Mouse (Mus musculus) embryonic facial prominence, embryonic 11.5 days (tissue): Measurements from ENCODE around the gene Syt7. TPM values are rescaled to one million over a fixed set of nuclear protein-coding genes. Genes with fewer than 3 reads are reported as not detected.
A peak's percentile ranks its signal among the peaks of the same experiment; 100 is the strongest.

Source experiments
- ATAC-seq: fragments of 200-750 bp; cut with Nextera tagmentation; replicated peaks from 2 replicates; pipeline ENCODE4 v1.8.0; 2017; ENCODE audit warnings: low read depth; ENCODE audit not compliant: insufficient number of reproducible peaks, low FRiP score, low TSS enrichment
- DNase-seq: peaks from one replicate; pipeline ENCODE4 v3.0.0-alpha.2; 2015; ENCODE audit warnings: low spot score
- H3K27ac ChIP-seq: fragments of 300-500 bp; sonication (generic); replicated peaks from 2 replicates; pipeline ENCODE4 v1.5.1; 2014; ENCODE audit warnings: mild to moderate bottlenecking, low read depth, low read length, control low read depth
- H3K27me3 ChIP-seq: fragments of 300-500 bp; sonication (generic); 2 replicates; pipeline ENCODE4 v1.6.1; 2014; ENCODE audit warnings: mild to moderate bottlenecking, low read length, moderate library complexity, mixed read lengths; ENCODE audit not compliant: control insufficient read depth, insufficient read depth
- H3K36me3 ChIP-seq: fragments of 300-500 bp; sonication (generic); replicated peaks from 2 replicates; pipeline ENCODE4 v1.6.1; 2014; ENCODE audit warnings: low read depth, mild to moderate bottlenecking, low read length, moderate library complexity, mixed read lengths; ENCODE audit not compliant: control insufficient read depth, insufficient read depth
- H3K4me1 ChIP-seq: fragments of 300-500 bp; sonication (generic); 2 replicates; pipeline ENCODE4 v1.6.1; 2014; ENCODE audit warnings: low read length, mixed read lengths; ENCODE audit not compliant: control insufficient read depth, insufficient read depth
- H3K4me2 ChIP-seq: fragments of 300-500 bp; sonication (generic); 2 replicates; pipeline ENCODE4 v1.6.1; 2014; ENCODE audit warnings: low read depth, mild to moderate bottlenecking, control low read depth, low read length, moderate library complexity
- H3K4me3 ChIP-seq: fragments of 300-500 bp; sonication (generic); 2 replicates; pipeline ENCODE4 v1.5.1; 2014; ENCODE audit warnings: low read depth, low read length, control low read depth
- H3K9ac ChIP-seq: fragments of 300-500 bp; sonication (generic); replicated peaks from 2 replicates; pipeline ENCODE4 v1.6.1; 2014; ENCODE audit warnings: mild to moderate bottlenecking, control low read depth, low read length
- H3K9me3 ChIP-seq: fragments of 300-500 bp; sonication (generic); replicated peaks from 2 replicates; pipeline ENCODE4 v1.6.1; 2016; ENCODE audit warnings: mild to moderate bottlenecking, low read length, inconsistent platforms, mixed read lengths; ENCODE audit not compliant: control insufficient read depth
- WGBS: fragments of 180-500 bp; shearing (Covaris S2); extraction: QIAGEN DNeasy Blood & Tissue Kit; methylation state at CpG from one replicate; pipeline ENCODE4 v1.1.7; 2014; 5-methylcytosine and 5-hydroxymethylcytosine counted together
- polyA plus RNA-seq: library from polyadenylated mRNA; unstranded; fragments of >200 nt; fragmentation: Nextera tagmentation; extraction: Ambion mirVana; gene quantifications from 2 replicates; pipeline ENCODE4 v1.2.1, GENCODE M21; 2014

Gene Syt7
- polyA plus RNA-seq, 1 experiment from 2014 or later, result 2.2 TPM

DNA sequence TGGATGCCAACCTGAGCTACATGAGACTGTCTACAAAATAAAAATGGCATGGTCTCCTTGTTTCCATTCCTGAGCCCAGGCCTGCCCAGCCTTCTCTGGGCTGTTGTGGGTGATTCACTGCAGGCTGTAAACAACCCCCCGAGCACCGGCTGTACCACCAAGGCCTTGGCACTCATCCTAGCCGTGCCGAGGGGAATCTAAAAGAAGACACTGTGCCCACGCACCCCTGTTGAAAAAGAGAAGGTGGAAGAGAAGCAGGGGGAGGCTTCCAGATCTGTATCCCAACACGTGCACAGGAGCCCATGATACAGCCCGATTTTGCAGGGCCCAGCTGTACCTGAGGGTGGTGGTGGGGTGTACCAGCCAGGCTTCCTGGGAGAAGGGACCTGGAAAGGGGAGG lies 21.1 kb upstream of the Syt7 start:
- 86% methylated on average over 7 of the region's 7 CpGs for WGBS
- no peak overlapping the region for H3K9ac ChIP-seq
- no peaks in the 10 kb centered on the region for H3K36me3 ChIP-seq
- no peak overlapping the region for H3K4me3 ChIP-seq
- H3K27me3 ChIP-seq, result no peaks in the 10 kb centered on the region
- ATAC-seq (no peak), DNase-seq (no peak)
- H3K4me2 ChIP-seq, result no peak overlapping the region
- no peak overlapping the region for H3K27ac ChIP-seq
- no peaks in the 10 kb centered on the region; the same call in 1 of the 2 replicates for H3K4me1 ChIP-seq
- no peaks in the 10 kb centered on the region for H3K9me3 ChIP-seq

DNA sequence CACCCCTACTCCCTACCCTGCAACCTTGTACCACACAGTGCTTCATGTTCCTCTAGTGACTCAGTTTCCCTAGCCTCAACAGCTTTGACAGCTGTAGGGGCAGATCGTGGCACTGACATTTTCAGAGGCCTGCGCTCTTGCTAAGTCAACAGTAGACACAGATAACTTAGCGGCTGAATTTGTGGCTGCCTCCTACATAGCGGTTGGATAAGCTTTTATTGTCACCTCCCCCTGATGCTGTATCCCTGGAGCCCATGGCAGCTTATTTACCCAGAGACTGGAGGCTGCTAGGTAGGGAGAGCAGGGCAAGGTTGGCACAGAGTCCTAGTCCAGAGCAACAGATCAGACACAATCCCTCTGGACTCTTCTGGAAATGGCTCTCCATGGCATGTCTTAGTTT lies 19.0 kb upstream of the Syt7 start:
- Histone ChIP-seq H3K27ac (no peak overlapping the region), H3K4me3 (no peak overlapping the region), H3K27me3 (no peaks in the 10 kb centered on the region), H3K4me1 (no peaks in the 10 kb centered on the region), H3K4me2 (no peak overlapping the region), H3K9me3 (no peaks in the 10 kb centered on the region), H3K36me3 (no peaks in the 10 kb centered on the region), H3K9ac (no peak overlapping the region)
- ATAC-seq (no peak), DNase-seq (no peak)
- WGBS, result 78% methylated on average over 4 of the region's 4 CpGs

DNA sequence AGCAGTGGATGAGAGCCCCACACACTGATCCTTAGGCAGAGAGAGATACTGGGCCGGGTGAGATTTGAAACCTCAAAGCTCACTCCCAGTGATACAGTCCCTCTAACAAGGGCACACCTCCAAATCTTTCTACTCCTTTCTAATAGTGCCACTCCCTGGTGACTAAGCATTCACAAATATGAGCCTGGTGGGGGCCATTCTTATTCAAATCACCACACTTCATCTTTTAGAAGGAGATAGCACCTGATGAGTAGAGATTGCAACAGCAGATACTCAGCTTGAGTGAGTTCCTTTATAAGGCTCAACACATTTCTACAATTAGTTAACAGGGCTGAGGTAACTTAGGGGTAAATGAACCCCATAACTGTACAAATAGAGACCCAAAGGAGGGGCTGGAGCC lies 15.7 kb upstream of the Syt7 start:
- ATAC-seq (no peak), DNase-seq (no peak)
- Histone ChIP-seq H3K36me3 (no peaks in the 10 kb centered on the region), H3K27ac (no peak overlapping the region), H3K4me2 (no peak overlapping the region), H3K4me1 (no peaks in the 10 kb centered on the region), H3K9ac (no peak overlapping the region), H3K27me3 (no peaks in the 10 kb centered on the region), H3K9me3 (no peaks in the 10 kb centered on the region), H3K4me3 (no peak overlapping the region)
- 45% methylated on average over 1 of the region's 1 CpGs for WGBS

DNA sequence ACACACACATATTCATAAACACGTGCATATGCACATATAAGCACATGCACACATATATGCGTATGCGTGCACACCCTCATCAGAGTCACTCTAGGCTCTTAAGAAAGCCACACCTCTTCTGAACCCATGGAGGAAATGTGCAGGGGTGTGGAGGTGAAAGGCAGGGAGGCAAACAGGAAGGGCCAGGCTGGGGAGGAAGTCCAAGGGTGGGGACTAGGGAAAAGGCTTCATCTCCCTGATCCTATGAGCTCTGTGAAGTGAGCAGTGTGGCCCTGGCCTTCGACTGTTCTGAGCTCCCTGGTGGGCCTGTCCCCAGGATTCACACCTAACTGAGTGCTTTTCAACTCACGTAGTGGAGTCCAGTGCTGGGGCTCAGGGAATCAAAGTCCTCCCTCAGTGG lies 13.6 kb upstream of the Syt7 start:
- WGBS, result 67% methylated on average over 5 of the region's 5 CpGs

DNA sequence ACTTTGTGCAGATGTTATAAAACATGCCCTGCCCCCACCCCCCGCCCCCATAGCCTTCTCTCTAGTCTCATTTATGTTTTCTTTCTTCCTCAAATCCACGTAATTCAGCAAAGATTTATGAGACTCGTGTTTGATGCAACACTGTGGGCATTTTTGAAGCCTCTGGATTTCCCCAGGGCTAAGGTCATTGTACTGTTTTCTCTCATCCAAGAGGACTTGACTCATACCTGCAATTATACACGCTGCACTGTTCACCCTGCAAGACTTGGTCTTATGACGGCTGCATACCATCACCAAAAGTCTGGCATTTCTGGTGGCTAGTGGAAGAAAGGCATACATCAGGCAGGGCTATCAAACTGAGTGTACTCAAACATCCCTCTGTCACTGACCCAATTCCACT lies 8.9 kb upstream of the Syt7 start:
- H3K27ac ChIP-seq, result no peak overlapping the region
- H3K4me3 ChIP-seq, result no peak overlapping the region
- DNase-seq, result no peak
- H3K4me1 ChIP-seq, result no peaks in the 10 kb centered on the region
- H3K27me3 ChIP-seq, result no peaks in the 10 kb centered on the region
- H3K9ac ChIP-seq, result no peak overlapping the region
- ATAC-seq, result no peak
- H3K4me2 ChIP-seq, result no peak overlapping the region
- WGBS, result 74% methylated on average over 5 of the region's 5 CpGs
- no peaks in the 10 kb centered on the region for H3K36me3 ChIP-seq
- H3K9me3 ChIP-seq, result no peaks in the 10 kb centered on the region

More for the DNA sequence above, 13.6 kb upstream of the Syt7 start:
- no peak overlapping the region for H3K27ac ChIP-seq
- DNase-seq, result no peak
- H3K9ac ChIP-seq, result no peak overlapping the region
- no peak overlapping the region for H3K4me3 ChIP-seq
- H3K4me2 ChIP-seq, result no peak overlapping the region
- H3K36me3 ChIP-seq, result no peaks in the 10 kb centered on the region
- H3K9me3 ChIP-seq, result no peaks in the 10 kb centered on the region
- ATAC-seq, result no peak
- no peaks in the 10 kb centered on the region for H3K4me1 ChIP-seq
- no peaks in the 10 kb centered on the region for H3K27me3 ChIP-seq

GRCm38 (mm10) chr19:10387660-10388059 lies 1.2 kb upstream of the Syt7 start:
- no peaks in the 10 kb centered on the region for H3K9me3 ChIP-seq
- no peak overlapping the region for H3K4me3 ChIP-seq
- H3K4me1 ChIP-seq, result no peaks in the 10 kb centered on the region; the same call in 1 of the 2 replicates
- no peaks in the 10 kb centered on the region for H3K36me3 ChIP-seq
- H3K9ac ChIP-seq, result no peak overlapping the region
- DNase-seq (no peak), ATAC-seq (no peak)
- peaks cover 27% of the 10 kb centered on the region for H3K27me3 ChIP-seq
- WGBS, result 79% methylated on average over 5 of the region's 5 CpGs
- H3K27ac ChIP-seq, result no peak overlapping the region
- no peak overlapping the region for H3K4me2 ChIP-seq

GRCm38 (mm10) chr19:10389391-10390098 lies 655 bp downstream of the Syt7 start:
- H3K9me3 ChIP-seq, result no peaks in the 10 kb centered on the region
- H3K27me3 ChIP-seq, result peaks cover 27% of the 10 kb centered on the region
- ATAC-seq, result peak; percentile 57
- peak overlapping the region; percentile 62 for H3K4me3 ChIP-seq
- H3K9ac ChIP-seq, result peak overlapping the region; percentile 64
- H3K4me1 ChIP-seq, result no peaks in the 10 kb centered on the region; the same call in 1 of the 2 replicates
- no peaks in the 10 kb centered on the region for H3K36me3 ChIP-seq
- WGBS, result under 1% methylated on average over 53 of the region's 54 CpGs
- peak overlapping the region; percentile 95 for H3K4me2 ChIP-seq
- no peak overlapping the region for H3K27ac ChIP-seq
- peak; percentile 26 for DNase-seq

- no peak overlapping the region for H3K9ac ChIP-seq
- H3K4me3 ChIP-seq, result no peak overlapping the region
- H3K27ac ChIP-seq, result no peak overlapping the region
- H3K4me2 ChIP-seq, result peak overlapping the region; percentile 2; the same call in 1 of the 2 replicates
- DNase-seq (no peak), ATAC-seq (no peak)
- H3K9me3 ChIP-seq, result no peaks in the 10 kb centered on the region
- no peaks in the 10 kb centered on the region for H3K36me3 ChIP-seq
- no peaks in the 10 kb centered on the region; the same call in 1 of the 2 replicates for H3K4me1 ChIP-seq
- WGBS, result 16% methylated on average over 12 of the region's 12 CpGs
- H3K27me3 ChIP-seq, result peaks cover 27% of the 10 kb centered on the region
Measured at GRCm38 (mm10) chr19:10390099-10390680, 1.3 kb downstream of the Syt7 start.
